ENCODE assay signal across 34 mouse cellular contexts in genomic region chr7:63455228-63455627, GRCm38 (mm10). TPM values are rescaled to one million over a fixed set of nuclear protein-coding genes. Genes with fewer than 3 reads are reported as not detected.
"Had no signal": no experiment of that assay in that cellular context is flagged by ENCODE, and none has a peak within 500 bp of the region (broad histone marks: within the 10 kb centered on the region; RNA-seq: fewer than 3 reads in every experiment).

No protein-coding gene starts in this region.

- H3K36me3 ChIP-seq: limb, embryonic 10.5 days; limb, embryonic 12.5 days; limb, embryonic 13.5 days; limb, embryonic 15.5 days; liver, embryonic 12.5 days; liver, embryonic 13.5 days; liver, embryonic 15.5 days; lung, embryonic 15.5 days; midbrain, embryonic 10.5 days; midbrain, embryonic 12.5 days; midbrain, embryonic 13.5 days; midbrain, embryonic 15.5 days; neural tube, embryonic 12.5 days; neural tube, embryonic 13.5 days had no signal

- H3K27me3 ChIP-seq: limb, embryonic 12.5 days; limb, embryonic 13.5 days; limb, embryonic 15.5 days; liver, embryonic 12.5 days; liver, embryonic 13.5 days; liver, embryonic 15.5 days; lung, embryonic 15.5 days; megakaryocyte, embryonic 14.5 days; midbrain, embryonic 12.5 days; midbrain, embryonic 13.5 days; midbrain, embryonic 15.5 days; neural tube, embryonic 12.5 days; neural tube, embryonic 13.5 days had no signal

- DNase-seq: left cerebral cortex, postnatal 4 days; liver; liver, embryonic 13.5 days; lung, adult 18-20 months; lung, adult 2 months; lung, embryonic 14.5 days; lung, postnatal 10 days; lung, postnatal 14 days; lung, postnatal 36 days; lung, postnatal 4 days; midbrain, embryonic 14.5 days had no signal

- H3K27ac ChIP-seq: limb, embryonic 10.5 days; limb, embryonic 12.5 days; limb, embryonic 13.5 days; limb, embryonic 15.5 days; liver, embryonic 12.5 days; liver, embryonic 13.5 days; liver, embryonic 14.5 days; liver, embryonic 15.5 days; lung, embryonic 15.5 days; macrophage; midbrain, embryonic 10.5 days; midbrain, embryonic 12.5 days; midbrain, embryonic 13.5 days; midbrain, embryonic 15.5 days; neural tube, embryonic 12.5 days; neural tube, embryonic 13.5 days had no signal

- H3K9me3 ChIP-seq: limb, embryonic 10.5 days; limb, embryonic 12.5 days; limb, embryonic 13.5 days; limb, embryonic 15.5 days; liver, embryonic 12.5 days; liver, embryonic 13.5 days; liver, embryonic 15.5 days; lung, embryonic 15.5 days; megakaryocyte, embryonic 14.5 days; midbrain, embryonic 10.5 days; midbrain, embryonic 12.5 days; midbrain, embryonic 13.5 days; midbrain, embryonic 15.5 days; neural tube, embryonic 12.5 days; neural tube, embryonic 13.5 days had no signal

- H3K4me3 ChIP-seq: limb, embryonic 10.5 days; limb, embryonic 12.5 days; limb, embryonic 13.5 days; limb, embryonic 15.5 days; liver, embryonic 12.5 days; liver, embryonic 13.5 days; liver, embryonic 15.5 days; lung, embryonic 15.5 days; megakaryocyte, embryonic 14.5 days; midbrain, embryonic 10.5 days; midbrain, embryonic 12.5 days; midbrain, embryonic 13.5 days; midbrain, embryonic 15.5 days; myocyte; neural tube, embryonic 12.5 days; neural tube, embryonic 13.5 days had no signal

- H3K4me2 ChIP-seq: limb, embryonic 12.5 days; limb, embryonic 13.5 days; limb, embryonic 15.5 days; liver, embryonic 11.5 days; liver, embryonic 12.5 days; liver, embryonic 13.5 days; liver, embryonic 15.5 days; lung, embryonic 14.5 days; lung, embryonic 15.5 days; midbrain, embryonic 11.5 days; midbrain, embryonic 12.5 days; midbrain, embryonic 13.5 days; midbrain, embryonic 15.5 days; neural tube, embryonic 12.5 days; neural tube, embryonic 13.5 days had no signal

- H3K9ac ChIP-seq: limb, embryonic 12.5 days; limb, embryonic 13.5 days; limb, embryonic 15.5 days; liver, embryonic 12.5 days; liver, embryonic 13.5 days; liver, embryonic 14.5 days; liver, embryonic 15.5 days; lung, embryonic 14.5 days; lung, embryonic 15.5 days; midbrain, embryonic 12.5 days; midbrain, embryonic 13.5 days; midbrain, embryonic 15.5 days; neural tube, embryonic 12.5 days; neural tube, embryonic 13.5 days had no signal

- ATAC-seq: liver, embryonic 12.5 days; lung, postnatal 0 days; midbrain, embryonic 13.5 days; midbrain, embryonic 15.5 days; midbrain, embryonic 16.5 days had no signal

- H3K4me1 ChIP-seq: limb, embryonic 10.5 days; limb, embryonic 12.5 days; limb, embryonic 13.5 days; limb, embryonic 15.5 days; liver, embryonic 12.5 days; liver, embryonic 13.5 days; liver, embryonic 15.5 days; lung, embryonic 15.5 days; megakaryocyte, embryonic 14.5 days; midbrain, embryonic 10.5 days; midbrain, embryonic 12.5 days; midbrain, embryonic 13.5 days; midbrain, embryonic 15.5 days; neural tube, embryonic 12.5 days; neural tube, embryonic 13.5 days had no signal

RNA-seq across cellular contexts. Expression of gene Otud7a, which starts 10.7 kb away (rescaled TPM):
- polyA plus RNA-seq: liver, adult 2 months; liver, embryonic 12.5 days; liver, embryonic 13.5 days; liver, embryonic 16.5 days; macrophage had no signal
